Mouse (Mus musculus) ovary, postnatal 14 days (tissue): Measurements from ENCODE around the gene Gm3460.
"Not testable (repeated sequence)": the region's sequence is repeated elsewhere in the genome, so short reads cannot be mapped to it uniquely, and the experiment has no call there.

Experiments used
- DNase-seq: peaks from one replicate; pipeline ENCODE4 v3.0.0; 2022; ENCODE audit warnings: low spot score

The Gm3460 gene

GRCm38 (mm10) chr14:6622318-6622717 lies at the start of gene Gm3460:
TSS of gene Gm3460 (minus strand) at chr14:6622418.
- DNase-seq, result not testable (repeated sequence)

GRCm38 (mm10) chr14:6606436-6606835 lies 15.8 kb downstream of the Gm3460 start:
- not testable (repeated sequence) for DNase-seq

GRCm38 (mm10) chr14:6605004-6605403 lies 17.2 kb downstream of the Gm3460 start:
- DNase-seq, result not testable (repeated sequence)

DNA sequence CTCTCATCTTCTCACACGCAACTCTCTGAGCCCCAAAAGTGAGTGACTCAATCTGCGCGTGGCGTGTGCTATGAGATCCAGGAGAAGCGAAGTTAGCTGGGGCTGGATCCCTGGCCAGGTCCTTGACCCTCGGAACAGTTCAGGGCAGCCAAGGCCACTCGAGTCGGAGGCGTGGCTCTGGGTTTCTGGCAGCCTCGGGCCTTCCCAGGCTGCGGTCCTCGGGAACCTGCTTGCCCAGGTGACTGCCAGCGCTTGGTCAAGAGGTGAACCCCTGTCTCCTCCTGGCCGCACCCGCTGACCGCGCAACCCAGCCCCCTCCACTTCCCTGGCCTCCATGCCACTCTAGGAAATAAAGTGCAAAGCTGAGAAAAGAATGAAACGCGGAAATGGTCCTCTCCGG lies 17.7 kb downstream of the Gm3460 start:
- DNase-seq, result not testable (repeated sequence)

DNA sequence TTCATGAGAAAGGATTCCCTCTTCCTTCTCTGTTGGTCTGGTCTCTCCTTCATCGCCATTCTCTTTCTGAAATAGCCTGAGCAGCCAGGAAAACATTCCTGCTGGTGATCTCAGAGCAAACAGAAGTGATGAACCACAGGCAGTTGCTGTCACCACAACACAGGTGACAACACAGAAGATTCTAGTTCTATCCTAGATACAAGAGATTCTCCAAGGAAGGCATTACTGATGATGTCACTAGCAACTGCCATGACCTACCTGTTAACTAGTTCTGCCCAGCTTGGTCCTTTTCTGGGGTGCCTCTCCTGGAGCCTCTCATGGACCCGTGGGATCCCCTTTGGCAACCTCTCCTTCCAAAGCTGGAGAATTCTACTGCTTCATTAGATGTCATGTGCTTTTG lies 31.7 kb downstream of the Gm3460 start, which contains the start of gene Gm3629:
Gene Gm3629, minus strand, starts transcription at position 101 of the 400 bp plus-strand sequence.
- DNase-seq, result not testable (repeated sequence)
